Mouse (Mus musculus) adrenal gland, postnatal 25 days (tissue): ENCODE measurements around the gene Nrip1. TPM values are rescaled to one million over a fixed set of nuclear protein-coding genes. Genes with fewer than 3 reads are reported as not detected.

Experiments used
- DNase-seq: peaks from one replicate; pipeline ENCODE4 v3.0.0; 2021; ENCODE audit warnings: mixed read lengths
- total RNA-seq: library from RNA; stranded (reverse); gene quantifications from 2 replicates; pipeline ENCODE4 v1.2.3, GENCODE M21; 2021

Gene Nrip1
- total RNA-seq, 1 experiment from 2014 or later, result 97.1 TPM

DNA sequence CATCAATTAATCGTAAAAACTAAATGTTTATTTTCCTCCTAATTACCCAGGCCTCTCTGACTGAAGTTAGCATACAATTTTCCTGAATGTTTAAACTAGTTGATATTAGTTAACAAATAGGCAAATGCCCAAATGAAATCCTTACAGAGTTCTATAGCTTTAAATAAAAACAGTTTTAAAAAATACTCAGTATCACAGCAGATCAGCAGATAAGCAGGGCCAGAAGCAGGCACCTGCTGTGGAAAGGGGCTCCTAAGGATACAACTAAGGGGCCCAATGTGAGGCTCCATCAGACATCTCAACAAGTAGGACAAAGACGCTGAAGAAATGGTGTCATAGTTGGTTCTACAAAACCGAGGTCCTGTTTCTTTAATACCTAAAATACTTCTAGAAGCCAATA is 58.0 kb downstream of the Nrip1 start:
- DNase-seq, result no peak

DNA sequence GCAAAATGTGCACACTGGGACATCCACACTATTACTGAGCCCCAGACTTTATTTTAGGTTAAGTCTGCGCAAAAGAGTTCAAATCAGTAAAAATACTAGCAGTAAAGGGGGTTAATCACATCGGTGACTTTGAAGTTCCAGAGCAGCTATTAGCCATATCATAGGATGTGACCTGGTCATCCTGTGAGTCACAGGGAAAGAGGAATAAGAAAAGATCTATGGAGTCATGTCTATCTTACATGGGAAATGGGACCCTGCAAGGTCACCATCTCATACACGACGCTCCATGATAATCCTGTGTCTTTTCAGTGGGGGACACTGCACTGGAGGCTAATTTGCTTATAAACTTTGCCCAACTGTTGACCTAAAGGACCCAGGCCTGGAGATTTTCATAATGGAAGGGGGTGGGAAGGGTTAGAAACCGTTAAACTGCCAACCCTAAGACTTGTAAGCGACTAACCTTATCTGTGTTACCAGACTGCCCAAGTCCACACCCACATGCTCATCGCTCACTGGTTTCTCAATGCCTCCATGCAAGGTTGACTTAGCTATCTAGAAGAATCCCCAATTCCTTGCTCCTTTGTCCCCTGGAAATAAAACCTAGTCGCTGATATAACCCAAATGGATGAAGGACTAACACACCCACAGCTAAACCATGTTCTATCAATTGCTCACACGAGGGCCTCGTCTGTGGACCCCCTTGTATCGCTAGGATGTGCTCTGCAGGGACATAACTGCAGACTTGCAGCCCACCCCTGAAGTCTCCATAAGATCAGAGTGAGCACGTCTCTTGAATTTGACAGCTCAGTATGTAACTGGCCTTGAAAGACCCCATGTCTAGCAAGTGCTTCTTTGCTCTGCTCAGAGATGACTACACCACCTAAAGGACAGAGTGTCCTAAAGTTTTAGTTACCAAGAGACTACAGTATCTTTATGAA is 59.3 kb downstream of the Nrip1 start:
- DNase-seq, result no peak

GRCm38 (mm10) chr16:76312887-76313420 is 60.7 kb downstream of the Nrip1 start:
- DNase-seq, result no peak

- DNase-seq, result no peak
These were observed 62.8 kb downstream of the Nrip1 start for GRCm38 (mm10) chr16:76310791-76311190.

DNA sequence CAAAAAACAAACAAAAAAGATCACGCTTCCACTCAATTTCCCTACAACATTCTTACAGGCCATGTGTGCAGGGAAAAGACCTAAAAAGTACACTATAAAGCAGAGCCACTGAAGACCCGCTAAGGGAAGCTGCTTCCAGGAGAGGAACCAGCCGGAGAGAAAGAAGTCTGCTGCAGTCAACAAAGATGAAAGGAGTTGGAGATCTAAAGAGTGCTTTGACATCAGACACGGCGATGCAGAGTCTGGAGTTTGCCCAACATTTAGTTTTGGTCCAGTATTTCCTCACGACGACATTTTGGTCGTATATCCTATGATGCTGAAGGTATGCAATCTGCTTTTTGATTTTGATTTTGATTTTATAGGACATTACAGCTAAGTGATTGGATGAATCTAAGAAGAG is 63.3 kb downstream of the Nrip1 start:
- DNase-seq, result no peak

DNA sequence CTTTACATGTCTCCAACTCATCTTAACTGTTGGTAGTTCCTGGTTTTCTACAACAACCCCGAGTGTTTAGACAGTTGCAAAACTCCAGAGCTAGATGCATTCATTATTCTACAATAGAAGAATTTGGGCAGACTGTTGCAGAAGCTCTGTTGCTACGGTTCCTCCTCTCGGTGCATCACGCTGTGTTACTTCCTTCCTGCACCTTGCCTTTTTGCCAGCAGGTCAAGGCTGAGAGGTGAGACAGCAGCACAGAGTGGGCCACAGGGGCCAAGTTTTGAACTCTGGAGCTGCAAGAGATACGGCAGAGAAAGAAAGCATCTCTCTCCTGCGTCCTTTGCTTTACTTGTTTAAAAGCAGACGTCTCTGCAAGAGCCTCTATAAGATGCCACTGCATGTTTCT is 64.3 kb downstream of the Nrip1 start:
- DNase-seq, result no peak

DNA sequence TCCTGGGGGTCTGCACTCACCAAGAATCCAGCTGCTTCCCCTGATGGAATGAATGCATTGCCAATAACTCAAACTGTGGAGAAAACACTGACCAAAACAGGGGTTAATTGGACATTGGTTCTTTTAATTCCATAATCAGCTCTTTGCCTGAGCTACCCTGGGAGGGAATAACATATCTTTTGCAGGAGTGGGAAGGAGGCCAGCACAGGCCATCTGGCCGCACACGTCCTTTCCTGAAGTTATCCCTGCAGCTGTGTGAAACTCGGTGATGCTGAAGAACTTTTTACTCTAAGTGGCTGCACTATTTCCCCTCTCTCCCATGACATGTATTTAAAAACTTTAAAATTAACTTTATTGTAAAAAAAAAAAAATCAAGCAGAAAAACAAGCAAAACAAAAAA is 66.6 kb downstream of the Nrip1 start:
- DNase-seq, result no peak

DNA sequence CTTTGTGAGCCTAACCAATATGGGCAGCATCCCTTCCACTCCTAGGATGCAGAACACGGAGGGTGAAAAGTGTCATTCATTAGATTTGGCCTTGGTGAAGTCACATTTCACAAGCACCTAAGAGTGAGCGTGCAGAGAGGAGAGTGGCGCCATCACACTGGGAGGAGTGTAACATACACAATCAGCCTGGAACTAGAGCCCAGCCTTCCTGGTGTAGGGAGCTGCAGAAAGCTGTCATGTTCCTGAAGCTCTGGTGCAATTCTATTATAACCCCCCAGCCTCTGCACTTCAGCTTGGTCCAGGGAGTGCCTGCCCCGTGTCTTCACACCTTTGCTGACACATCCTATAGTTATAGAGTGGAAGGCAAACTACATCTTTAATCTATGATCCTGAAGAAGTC is 67.2 kb downstream of the Nrip1 start:
- no peak for DNase-seq

GRCm38 (mm10) chr16:76303436-76303835 is 70.2 kb downstream of the Nrip1 start:
- DNase-seq, result no peak

- DNase-seq, result no peak
These were observed 71.9 kb downstream of the Nrip1 start for GRCm38 (mm10) chr16:76301728-76302050.

DNA sequence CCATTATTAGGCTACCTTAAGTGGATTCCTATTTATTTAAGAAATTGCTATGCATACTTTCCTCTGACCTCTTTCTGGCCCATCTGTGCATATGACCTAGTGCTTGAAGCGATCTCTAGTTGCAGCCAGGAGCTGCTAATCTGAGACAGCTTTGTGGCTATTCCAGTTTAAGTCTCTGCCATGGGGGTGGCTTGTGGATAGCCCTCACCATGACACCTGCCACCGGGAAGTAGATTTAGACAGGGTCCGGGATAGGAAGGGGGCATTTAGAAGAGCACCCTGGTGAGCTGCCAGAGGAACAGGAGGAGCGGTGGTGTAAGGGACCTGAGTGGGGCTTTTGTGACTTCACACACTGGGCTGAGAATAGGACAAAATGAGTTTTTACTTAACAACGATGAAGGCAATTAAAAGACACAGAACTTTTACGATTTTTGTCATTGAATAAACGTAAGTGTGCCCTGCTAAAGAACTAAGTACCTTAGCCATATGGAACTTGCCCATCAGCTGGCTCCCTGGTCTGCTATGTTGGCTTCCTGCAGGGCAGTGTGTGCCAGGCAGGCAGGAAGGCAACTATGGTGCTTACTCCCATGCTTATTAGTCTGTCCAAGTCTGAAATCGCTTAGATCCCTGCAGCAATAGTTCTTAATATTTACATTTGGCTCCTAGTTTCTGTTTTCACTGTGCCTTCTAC is 72.4 kb downstream of the Nrip1 start:
- DNase-seq, result no peak

DNA sequence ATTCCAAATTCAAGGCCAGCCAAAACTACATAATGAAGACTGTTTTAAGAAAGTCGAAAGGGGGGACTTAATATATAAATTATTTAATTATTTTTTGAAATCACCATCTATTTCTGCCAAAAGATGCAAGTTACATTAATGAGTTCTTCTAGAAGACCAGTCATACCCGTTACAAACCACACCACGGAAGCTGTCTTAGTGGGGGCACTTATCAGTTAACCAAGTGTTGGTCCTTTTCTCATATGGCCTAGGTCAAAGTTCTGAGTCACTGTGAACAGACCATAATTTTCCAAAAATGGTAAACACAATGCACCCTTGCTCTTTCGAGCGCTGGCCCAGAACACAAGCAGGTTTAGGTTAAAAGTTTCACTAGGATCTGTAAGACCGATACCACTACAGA is 73.2 kb downstream of the Nrip1 start:
- no peak for DNase-seq

GRCm38 (mm10) chr16:76299511-76299910 is 74.1 kb downstream of the Nrip1 start:
- no peak for DNase-seq

- DNase-seq, result no peak
These were observed 78.3 kb downstream of the Nrip1 start for GRCm38 (mm10) chr16:76295322-76295721.

GRCm38 (mm10) chr16:76294550-76294949 is 79.1 kb downstream of the Nrip1 start:
- DNase-seq, result no peak

DNA sequence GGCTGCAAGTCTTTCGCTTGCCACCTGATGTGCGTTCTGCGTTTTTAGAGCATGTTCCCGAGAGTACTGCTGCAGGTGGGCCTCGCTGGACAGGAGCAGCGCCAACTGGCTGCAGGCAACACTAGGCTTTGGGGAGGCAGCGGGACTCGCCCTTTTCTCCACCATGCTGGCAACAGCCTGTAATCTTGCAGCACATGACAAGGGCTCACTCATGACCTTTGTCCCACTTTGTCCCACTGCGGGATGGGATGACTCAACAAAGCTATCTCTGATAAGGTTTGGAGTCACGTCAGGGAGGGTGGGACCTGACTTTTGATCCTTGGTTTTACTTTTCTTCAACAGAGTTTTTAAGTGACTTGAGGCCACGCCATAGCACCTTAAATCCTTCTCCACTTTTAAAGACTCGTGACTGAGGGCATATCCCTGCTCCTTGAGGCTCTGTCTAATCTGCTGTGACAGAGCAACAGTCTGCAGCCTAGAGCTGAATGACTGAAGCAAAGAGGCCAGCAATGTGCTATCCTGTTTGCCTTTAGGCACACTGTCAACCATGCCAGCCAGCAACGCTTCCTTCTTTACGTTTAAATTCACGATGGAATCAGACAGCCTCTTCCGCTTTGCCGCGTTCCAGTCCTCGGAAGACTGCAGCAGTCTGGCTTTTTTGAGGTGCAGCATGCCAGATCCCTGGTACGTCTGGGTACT is 79.7 kb downstream of the Nrip1 start:
- DNase-seq, result peak; percentile 56

DNA sequence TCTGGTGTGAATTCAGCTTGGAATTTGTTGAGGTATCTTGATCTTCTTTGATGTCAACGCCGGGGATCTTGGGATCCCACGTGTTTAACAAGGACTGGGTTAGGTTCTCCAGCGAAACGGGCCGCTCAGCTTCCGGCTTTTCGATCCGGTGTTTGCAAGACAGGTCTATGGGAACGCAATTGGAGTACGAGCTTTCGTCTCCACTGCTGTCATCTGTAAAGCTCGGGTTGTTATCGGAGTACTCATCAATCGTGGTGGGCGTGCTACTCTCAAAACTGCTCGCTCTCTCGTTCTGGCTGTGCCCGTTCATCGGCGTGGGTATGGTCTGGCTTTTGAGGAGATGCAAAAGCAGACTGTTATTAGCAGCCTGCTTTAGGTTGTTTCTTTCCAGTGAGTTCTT is 80.5 kb downstream of the Nrip1 start:
- DNase-seq, result no peak

- DNase-seq, result no peak
These were observed 81.0 kb downstream of the Nrip1 start for GRCm38 (mm10) chr16:76292656-76293055.

DNA sequence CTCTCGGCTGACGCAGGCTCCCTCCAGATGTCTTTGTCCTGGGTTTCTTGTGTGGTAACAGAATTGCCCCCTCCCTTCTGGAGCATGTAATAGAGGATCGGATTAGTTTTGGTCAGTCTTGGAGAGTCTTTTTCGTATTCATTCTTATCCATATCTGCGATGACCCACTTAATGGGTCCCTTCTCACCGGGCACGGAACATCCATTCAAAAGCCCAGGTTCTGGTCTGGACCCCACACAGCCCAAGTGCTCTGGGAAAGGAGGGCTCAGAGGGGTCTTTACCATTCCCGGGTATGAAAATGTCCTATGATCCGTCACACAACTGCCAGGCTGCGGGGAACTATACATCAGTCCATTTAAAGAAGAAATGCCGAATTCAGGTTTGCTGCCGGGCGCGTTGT is 82.3 kb downstream of the Nrip1 start:
- no peak for DNase-seq

DNA sequence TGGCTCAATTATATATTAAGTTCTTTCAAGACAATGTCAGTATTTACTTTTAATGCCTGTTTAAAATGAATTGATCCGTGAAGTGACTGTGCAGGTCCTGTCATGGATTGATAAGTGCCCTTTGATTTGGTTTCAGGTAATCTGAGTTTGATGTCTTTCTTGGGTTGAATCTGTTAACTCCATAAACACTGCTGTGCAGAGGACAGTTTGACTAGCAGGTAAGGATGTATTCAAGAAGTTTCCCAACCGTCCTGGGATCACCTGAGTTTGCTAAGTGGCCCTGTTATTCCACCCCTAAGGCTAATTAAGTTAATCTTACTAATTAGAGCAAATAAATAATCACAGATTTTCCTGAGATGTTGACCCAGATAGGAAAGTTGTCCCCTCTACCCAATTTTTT is 84.1 kb downstream of the Nrip1 start:
- no peak for DNase-seq

DNA sequence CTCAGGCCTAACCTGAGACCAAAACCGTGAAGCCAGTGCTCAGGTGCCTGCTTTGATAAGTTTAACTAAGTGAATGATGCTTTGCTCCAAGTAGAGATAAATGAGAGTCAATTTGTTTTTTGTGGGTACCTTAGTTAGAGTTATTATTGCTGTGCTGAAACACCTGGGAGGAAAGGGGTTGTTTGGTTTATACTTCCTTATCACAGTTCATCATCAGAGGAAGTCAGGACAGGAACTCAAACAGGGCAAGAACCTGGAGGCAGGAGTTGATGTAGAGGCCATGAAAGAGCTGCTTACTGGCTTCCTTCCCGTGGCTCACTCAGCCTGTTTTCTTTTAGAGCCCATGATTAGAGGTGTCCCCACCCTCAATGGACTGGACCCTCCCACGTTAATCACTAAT is 89.8 kb downstream of the Nrip1 start:
- DNase-seq, result no peak

GRCm38 (mm10) chr16:76281850-76282249 is 91.8 kb downstream of the Nrip1 start:
- DNase-seq, result no peak

GRCm38 (mm10) chr16:76280365-76280764 is 93.3 kb downstream of the Nrip1 start:
- no peak for DNase-seq
